Mouse (Mus musculus): ENCODE results near the gene Senp3.

- TF ChIP-seq CTCF (IDR thresholded peaks at IDR 0.05; ENCODE audit: low read depth, low read length) (no peak), POLR2A (IDR thresholded peaks at IDR 0.05; ENCODE audit: insufficient read depth, low read length) (no peak)
Observed at GRCm38 (mm10) chr11:69635471-69635870, 46.4 kb downstream of the Senp3 start.
